Mouse (Mus musculus) forebrain, embryonic 10.5 days (tissue): Measurements from ENCODE around the gene Barx2. TPM values are rescaled to one million over a fixed set of nuclear protein-coding genes. Genes with fewer than 3 reads are reported as not detected.

Experiments
- DNase-seq: peaks from one replicate; pipeline ENCODE4 v3.0.0-alpha.2; 2017; ENCODE audit warnings: low spot score; ENCODE audit errors: extremely low spot score
- H3K27ac ChIP-seq: fragments of 300-500 bp; sonication (generic); 2 replicates; pipeline ENCODE4 v1.5.1; 2016; ENCODE audit warnings: mild to moderate bottlenecking
- H3K27me3 ChIP-seq: fragments of 300-500 bp; sonication (generic); 2 replicates; pipeline ENCODE4 v1.6.1; 2016; ENCODE audit warnings: mild to moderate bottlenecking; ENCODE audit not compliant: poor library complexity, severe bottlenecking
- H3K36me3 ChIP-seq: fragments of 300-500 bp; sonication (generic); replicated peaks from 2 replicates; pipeline ENCODE4 v1.6.1; 2016; ENCODE audit warnings: mild to moderate bottlenecking, moderate library complexity
- H3K4me1 ChIP-seq: fragments of 300-500 bp; sonication (generic); 2 replicates; pipeline ENCODE4 v1.6.1; 2016
- H3K4me3 ChIP-seq: fragments of 300-500 bp; sonication (generic); 2 replicates; pipeline ENCODE4 v1.5.1; 2016; ENCODE audit warnings: mild to moderate bottlenecking, moderate library complexity
- H3K9me3 ChIP-seq: fragments of 300-500 bp; sonication (generic); 2 replicates; pipeline ENCODE4 v1.6.1; 2016; ENCODE audit warnings: mild to moderate bottlenecking, moderate library complexity
- WGBS: fragments of 180-500 bp; shearing (Covaris S2); methylation state at CpG from one replicate; pipeline ENCODE4 v1.1.7; 2016; 5-methylcytosine and 5-hydroxymethylcytosine counted together
- polyA plus RNA-seq: library from polyadenylated mRNA; unstranded; fragments of >200 nt; fragmentation: Nextera tagmentation; extraction: Ambion mirVana; gene quantifications from 2 replicates; pipeline ENCODE4 v1.2.1, GENCODE M21; 2016

Barx2 gene
- polyA plus RNA-seq, 1 experiment from 2014 or later: not detected

GRCm38 (mm10) chr9:31923529-31923928, 10.3 kb upstream of the Barx2 start:
- WGBS: 86% methylated on average over 7 of the region's 7 CpGs
- Histone ChIP-seq H3K36me3 (no peaks in the 10 kb centered on the region), H3K9me3 (no peaks in the 10 kb centered on the region), H3K4me1 (peaks cover 6% of the 10 kb centered on the region), H3K27ac (no peak overlapping the region), H3K4me3 (no peak overlapping the region), H3K27me3 (peaks cover 44% of the 10 kb centered on the region)
- no peak for DNase-seq

- H3K36me3 ChIP-seq: no peaks in the 10 kb centered on the region
- no peak for DNase-seq
- H3K4me3 ChIP-seq: no peak overlapping the region
- 46% methylated on average over 1 of the region's 1 CpGs for WGBS
- no peaks in the 10 kb centered on the region for H3K9me3 ChIP-seq
- H3K27ac ChIP-seq: no peak overlapping the region
- peaks cover 6% of the 10 kb centered on the region for H3K4me1 ChIP-seq
- peaks cover 70% of the 10 kb centered on the region for H3K27me3 ChIP-seq
These were observed 6.5 kb upstream of the Barx2 start for GRCm38 (mm10) chr9:31919802-31920201.

GRCm38 (mm10) chr9:31916421-31916820, 3.2 kb upstream of the Barx2 start:
- no peaks in the 10 kb centered on the region for H3K9me3 ChIP-seq
- no peaks in the 10 kb centered on the region for H3K36me3 ChIP-seq
- DNase-seq: no peak
- peaks cover 30% of the 10 kb centered on the region for H3K4me1 ChIP-seq
- H3K4me3 ChIP-seq: no peak overlapping the region
- H3K27me3 ChIP-seq: peaks cover 99% of the 10 kb centered on the region
- no peak overlapping the region for H3K27ac ChIP-seq
- 9% methylated on average over 9 of the region's 9 CpGs for WGBS

GRCm38 (mm10) chr9:31914871-31915270, 1.6 kb upstream of the Barx2 start:
- under 1% methylated on average over 34 of the region's 34 CpGs for WGBS
- no peaks in the 10 kb centered on the region for H3K9me3 ChIP-seq
- peak; percentile 57 for DNase-seq
- no peaks in the 10 kb centered on the region for H3K36me3 ChIP-seq
- no peak overlapping the region for H3K27ac ChIP-seq
- peak overlapping the region; percentile 35 for H3K4me3 ChIP-seq
- H3K27me3 ChIP-seq: peaks cover 100% of the 10 kb centered on the region
- peaks cover 30% of the 10 kb centered on the region for H3K4me1 ChIP-seq

- H3K36me3 ChIP-seq: no peaks in the 10 kb centered on the region
- WGBS: under 1% methylated on average over 54 of the region's 54 CpGs
These were observed 703 bp upstream of the Barx2 start for GRCm38 (mm10) chr9:31913739-31914591.

GRCm38 (mm10) chr9:31912553-31912920, 725 bp downstream of the Barx2 start:
- under 1% methylated on average over 16 of the region's 16 CpGs for WGBS
- Histone ChIP-seq H3K4me1 (peaks cover 30% of the 10 kb centered on the region), H3K4me3 (peak overlapping the region; percentile 63), H3K27me3 (peaks cover 100% of the 10 kb centered on the region), H3K9me3 (no peaks in the 10 kb centered on the region), H3K27ac (no peak overlapping the region), H3K36me3 (no peaks in the 10 kb centered on the region)
- peak; percentile 20 for DNase-seq

More at GRCm38 (mm10) chr9:31913739-31914591, 703 bp upstream of the Barx2 start:
- H3K4me1 ChIP-seq: peaks cover 30% of the 10 kb centered on the region
- H3K4me3 ChIP-seq: peak overlapping the region; percentile 63
- DNase-seq: peak; percentile 46
- H3K9me3 ChIP-seq: no peaks in the 10 kb centered on the region
- H3K27ac ChIP-seq: no peak overlapping the region
- peaks cover 100% of the 10 kb centered on the region for H3K27me3 ChIP-seq

- Histone ChIP-seq H3K9me3 (no peaks in the 10 kb centered on the region), H3K4me1 (peaks cover 28% of the 10 kb centered on the region), H3K36me3 (no peaks in the 10 kb centered on the region), H3K27ac (no peak overlapping the region), H3K4me3 (no peak overlapping the region), H3K27me3 (peaks cover 98% of the 10 kb centered on the region)
- 37% methylated on average over 5 of the region's 5 CpGs for WGBS
- DNase-seq: no peak
These were observed 3.0 kb downstream of the Barx2 start for GRCm38 (mm10) chr9:31910221-31910620.

- Histone ChIP-seq H3K27ac (no peak overlapping the region), H3K27me3 (peaks cover 45% of the 10 kb centered on the region), H3K9me3 (no peaks in the 10 kb centered on the region), H3K4me1 (0 out of 2 replicates have a peak, but pooled peaks cover 3% of the 10 kb centered on the region), H3K36me3 (no peaks in the 10 kb centered on the region), H3K4me3 (no peak overlapping the region)
- no peak for DNase-seq
- WGBS: 85% methylated on average over 2 of the region's 2 CpGs
These were observed 11.5 kb downstream of the Barx2 start for GRCm38 (mm10) chr9:31901781-31902180.

- 40% methylated on average over 10 of the region's 10 CpGs for WGBS
These were observed 18.4 kb downstream of the Barx2 start for GRCm38 (mm10) chr9:31894775-31895320.

GRCm38 (mm10) chr9:31888333-31888732, 24.9 kb downstream of the Barx2 start:
- WGBS: 91% methylated on average over 4 of the region's 4 CpGs
- DNase-seq: no peak
- no peaks in the 10 kb centered on the region for H3K4me1 ChIP-seq
- H3K36me3 ChIP-seq: no peaks in the 10 kb centered on the region
- no peaks in the 10 kb centered on the region for H3K27me3 ChIP-seq
- no peak overlapping the region for H3K4me3 ChIP-seq
- no peaks in the 10 kb centered on the region for H3K9me3 ChIP-seq
- H3K27ac ChIP-seq: no peak overlapping the region

More at GRCm38 (mm10) chr9:31894775-31895320, 18.4 kb downstream of the Barx2 start:
- Histone ChIP-seq H3K36me3 (no peaks in the 10 kb centered on the region), H3K27me3 (peaks cover 17% of the 10 kb centered on the region; the same call in 1 of the 2 replicates), H3K27ac (no peak overlapping the region), H3K4me1 (peaks cover 8% of the 10 kb centered on the region), H3K9me3 (no peaks in the 10 kb centered on the region), H3K4me3 (no peak overlapping the region)
- DNase-seq: no peak

- no peaks in the 10 kb centered on the region for H3K27me3 ChIP-seq
- H3K27ac ChIP-seq: no peak overlapping the region
- no peaks in the 10 kb centered on the region for H3K36me3 ChIP-seq
- H3K4me3 ChIP-seq: no peak overlapping the region
- DNase-seq: no peak
- no peaks in the 10 kb centered on the region for H3K9me3 ChIP-seq
- no peaks in the 10 kb centered on the region for H3K4me1 ChIP-seq
- WGBS: 67% methylated on average over 3 of the region's 3 CpGs
These were observed 27.0 kb downstream of the Barx2 start for GRCm38 (mm10) chr9:31886258-31886657.

GRCm38 (mm10) chr9:31882376-31882775, 30.9 kb downstream of the Barx2 start:
- DNase-seq: no peak
- 94% methylated on average over 2 of the region's 2 CpGs for WGBS

GRCm38 (mm10) chr9:31875556-31875955, 37.7 kb downstream of the Barx2 start:
- Histone ChIP-seq H3K27ac (no peak overlapping the region), H3K36me3 (no peaks in the 10 kb centered on the region), H3K27me3 (no peaks in the 10 kb centered on the region), H3K9me3 (no peaks in the 10 kb centered on the region), H3K4me1 (peaks cover 12% of the 10 kb centered on the region), H3K4me3 (no peak overlapping the region)
- WGBS: 87% methylated on average over 3 of the region's 3 CpGs
- no peak for DNase-seq

More at GRCm38 (mm10) chr9:31882376-31882775, 30.9 kb downstream of the Barx2 start:
- H3K27me3 ChIP-seq: no peaks in the 10 kb centered on the region
- H3K27ac ChIP-seq: no peak overlapping the region
- peaks cover 4% of the 10 kb centered on the region for H3K4me1 ChIP-seq
- H3K9me3 ChIP-seq: no peaks in the 10 kb centered on the region
- no peak overlapping the region for H3K4me3 ChIP-seq
- H3K36me3 ChIP-seq: no peaks in the 10 kb centered on the region
